Mouse (Mus musculus) lung, adult 2 months (tissue): ENCODE results near the gene Fbxw11.

Source experiments
- CTCF ChIP-seq: fragments of 200-500 bp; IDR thresholded peaks from 2 replicates; pipeline ENCODE4 v1.5.1; 2011; ENCODE audit warnings: mild to moderate bottlenecking, low read length, control low read depth; ENCODE audit not compliant: insufficient read depth
- POLR2A ChIP-seq: fragments of 200-500 bp; IDR thresholded peaks from 2 replicates; pipeline ENCODE4 v1.6.1; 2011; ENCODE audit warnings: low read depth, mild to moderate bottlenecking, control low read depth, low read length, borderline replicate concordance; ENCODE audit errors: extremely low read depth

DNA sequence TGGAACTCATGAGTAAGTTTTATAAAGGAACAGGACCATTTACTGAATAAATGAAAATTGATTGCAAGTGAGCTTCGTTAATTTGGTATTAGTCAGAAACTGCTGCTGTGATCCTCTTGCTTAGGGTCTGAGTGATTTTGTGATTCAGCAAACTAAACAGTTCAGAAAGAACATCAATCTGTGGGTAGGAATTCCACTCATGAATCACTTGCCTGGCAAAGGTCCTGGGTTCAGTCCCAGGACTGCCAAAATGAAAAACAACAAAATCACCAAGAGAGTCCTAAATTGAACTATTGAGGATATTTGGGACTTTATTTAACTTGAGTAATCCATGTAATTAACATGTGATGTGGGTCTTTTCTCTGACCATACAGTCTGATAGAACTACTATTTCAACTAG lies 35.3 kb downstream of the Fbxw11 start:
- TF ChIP-seq CTCF (no peak), POLR2A (no peak)
